Mouse (Mus musculus) midbrain, embryonic 14.5 days (tissue): ENCODE results near the gene 1700022I11Rik. TPM values are rescaled to one million over a fixed set of nuclear protein-coding genes. Genes with fewer than 3 reads are reported as not detected.

ENCODE experiments used
- ATAC-seq: fragments of 200-750 bp; cut with Nextera tagmentation; 2 replicates; pipeline ENCODE4 v1.8.0; 2017; ENCODE audit warnings: moderate number of reproducible peaks, moderate library complexity; ENCODE audit not compliant: low FRiP score, low TSS enrichment
- DNase-seq: peaks from one replicate; pipeline ENCODE4 v3.0.0-alpha.2; 2015
- H3K27ac ChIP-seq: fragments of 300-500 bp; sonication (generic); replicated peaks from 2 replicates; pipeline ENCODE4 v1.5.1; 2014; ENCODE audit warnings: mild to moderate bottlenecking, low read depth, low read length, moderate library complexity
- H3K27me3 ChIP-seq: fragments of 300-500 bp; sonication (generic); 2 replicates; pipeline ENCODE4 v1.6.1; 2014; ENCODE audit warnings: low read length, control low read depth, mixed read lengths; ENCODE audit not compliant: control insufficient read depth, insufficient read depth
- H3K36me3 ChIP-seq: fragments of 300-500 bp; sonication (generic); 2 replicates; pipeline ENCODE4 v1.6.1; 2014; ENCODE audit warnings: low read length, control low read depth; ENCODE audit not compliant: control insufficient read depth, insufficient read depth
- H3K4me1 ChIP-seq: fragments of 300-500 bp; sonication (generic); 2 replicates; pipeline ENCODE4 v1.6.1; 2014; ENCODE audit warnings: mild to moderate bottlenecking, antibody characterized with exemption, low read length, control low read depth; ENCODE audit not compliant: control insufficient read depth, insufficient read depth
- H3K4me2 ChIP-seq: fragments of 300-500 bp; sonication (generic); 2 replicates; pipeline ENCODE4 v1.6.1; 2014; ENCODE audit warnings: mild to moderate bottlenecking, low read length, moderate library complexity
- H3K4me3 ChIP-seq: fragments of 300-500 bp; sonication (generic); replicated peaks from 2 replicates; pipeline ENCODE4 v1.5.1; 2014; ENCODE audit warnings: low read depth, low read length
- H3K9ac ChIP-seq: fragments of 300-500 bp; sonication (generic); replicated peaks from 2 replicates; pipeline ENCODE4 v1.6.1; 2014; ENCODE audit warnings: mild to moderate bottlenecking, low read length, moderate library complexity
- H3K9me3 ChIP-seq: fragments of 300-500 bp; sonication (generic); 2 replicates; pipeline ENCODE4 v1.6.1; 2016; ENCODE audit warnings: low read length, control low read depth, mixed read lengths; ENCODE audit not compliant: control insufficient read depth
- WGBS: fragments of 180-500 bp; shearing (Covaris S2); extraction: QIAGEN DNeasy Blood & Tissue Kit; methylation state at CpG from one replicate; pipeline ENCODE4 v1.1.7; 2014; 5-methylcytosine and 5-hydroxymethylcytosine counted together
- polyA plus RNA-seq: library from polyadenylated mRNA; unstranded; fragments of >200 nt; fragmentation: Nextera tagmentation; extraction: Ambion mirVana; gene quantifications from 2 replicates; pipeline ENCODE4 v1.2.1, GENCODE M21; 2014

1700022I11Rik gene
- polyA plus RNA-seq, 1 experiment from 2014 or later: 0.80 TPM

GRCm38 (mm10) chr4:42946733-42947290 lies 22.6 kb upstream of the 1700022I11Rik start:
- no peaks in the 10 kb centered on the region for H3K27me3 ChIP-seq
- peak overlapping the region; percentile 27; the same call in 1 of the 2 replicates for H3K9ac ChIP-seq
- H3K27ac ChIP-seq: peak overlapping the region; percentile 96
- H3K4me1 ChIP-seq: peaks cover 45% of the 10 kb centered on the region
- no peaks in the 10 kb centered on the region for H3K9me3 ChIP-seq
- ATAC-seq (peak; percentile 60), DNase-seq (peak; percentile 94)
- peak overlapping the region; percentile 43 for H3K4me2 ChIP-seq
- 0 out of 2 replicates have a peak, but pooled peaks cover 2% of the 10 kb centered on the region for H3K36me3 ChIP-seq
- H3K4me3 ChIP-seq: no peak overlapping the region
- WGBS: 11% methylated on average over 10 of the region's 10 CpGs

GRCm38 (mm10) chr4:42948527-42948926 lies 20.9 kb upstream of the 1700022I11Rik start:
- H3K27ac ChIP-seq: peak overlapping the region; percentile 96
- no peak overlapping the region for H3K4me3 ChIP-seq
- DNase-seq (no peak), ATAC-seq (no peak)
- H3K4me2 ChIP-seq: no peak overlapping the region
- peaks cover 9% of the 10 kb centered on the region for H3K36me3 ChIP-seq
- no peaks in the 10 kb centered on the region for H3K27me3 ChIP-seq
- peaks cover 62% of the 10 kb centered on the region for H3K4me1 ChIP-seq
- H3K9me3 ChIP-seq: no peaks in the 10 kb centered on the region
- WGBS: 38% methylated on average over 13 of the region's 13 CpGs
- no peak overlapping the region for H3K9ac ChIP-seq

DNA sequence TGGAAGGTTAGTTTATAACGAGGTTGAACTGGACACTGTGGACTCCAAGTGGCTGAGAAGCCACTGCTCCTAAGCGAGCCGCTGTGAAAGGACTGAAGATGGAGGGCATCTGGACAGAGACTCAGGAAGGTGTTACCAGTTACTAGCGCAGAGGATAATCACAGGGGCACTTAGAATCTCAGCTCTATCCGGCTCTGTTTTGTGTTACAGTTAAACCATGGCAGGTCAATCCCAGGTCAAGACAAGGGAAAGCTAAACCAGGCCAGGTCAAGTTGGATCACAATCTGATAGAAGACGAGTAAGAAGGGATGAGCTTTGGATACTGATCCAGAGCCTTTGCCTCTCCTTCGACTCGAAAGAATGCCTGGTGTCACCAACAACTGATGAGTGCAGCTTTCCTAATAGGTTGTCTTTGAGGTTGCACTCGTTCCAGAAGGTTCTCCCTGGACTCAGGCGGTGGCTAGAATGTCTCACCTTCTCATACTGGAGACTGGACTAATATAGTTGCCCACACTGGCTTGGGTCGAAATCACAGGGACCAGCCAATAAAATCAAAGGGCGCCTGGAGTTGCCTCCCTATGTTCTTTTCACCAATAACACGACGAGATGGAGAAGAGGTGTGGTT lies 20.2 kb upstream of the 1700022I11Rik start:
- ATAC-seq (no peak), DNase-seq (no peak)
- 16% methylated on average over 14 of the region's 14 CpGs for WGBS
- no peaks in the 10 kb centered on the region for H3K27me3 ChIP-seq
- H3K4me1 ChIP-seq: peaks cover 68% of the 10 kb centered on the region
- no peak overlapping the region for H3K9ac ChIP-seq
- no peaks in the 10 kb centered on the region for H3K9me3 ChIP-seq
- peak overlapping the region; percentile 83 for H3K4me3 ChIP-seq
- peak overlapping the region; percentile 96 for H3K27ac ChIP-seq
- peak overlapping the region; percentile 99 for H3K4me2 ChIP-seq
- peaks cover 12% of the 10 kb centered on the region for H3K36me3 ChIP-seq

GRCm38 (mm10) chr4:42949676-42950051 lies 19.7 kb upstream of the 1700022I11Rik start, which contains the start of gene Dnajb5:
Dnajb5 (plus strand) TSS chr4:42949814.
- Histone ChIP-seq H3K4me2 (peak within 1 kb of the TSS; percentile 99), H3K9ac (peak within 1 kb of the TSS; percentile 98), H3K36me3 (peaks cover 12% of the 10 kb centered on the region), H3K27me3 (no peaks in the 10 kb centered on the region), H3K27ac (peak within 1 kb of the TSS; percentile 96), H3K4me1 (peaks cover 71% of the 10 kb centered on the region), H3K4me3 (peak within 1 kb of the TSS; percentile 83), H3K9me3 (no peaks in the 10 kb centered on the region)
- WGBS: under 1% methylated on average over 39 of the region's 39 CpGs
- ATAC-seq: peak; percentile 93
- peak; percentile 96 for DNase-seq

GRCm38 (mm10) chr4:42950065-42950558 lies 19.3 kb upstream of the 1700022I11Rik start:
- Histone ChIP-seq H3K9ac (peak overlapping the region; percentile 98), H3K4me3 (peak overlapping the region; percentile 83), H3K36me3 (peaks cover 14% of the 10 kb centered on the region), H3K27ac (peak overlapping the region; percentile 96), H3K9me3 (no peaks in the 10 kb centered on the region), H3K27me3 (no peaks in the 10 kb centered on the region), H3K4me1 (peaks cover 73% of the 10 kb centered on the region), H3K4me2 (peak overlapping the region; percentile 99)
- peak; percentile 93 for DNase-seq
- peak; percentile 64 for ATAC-seq
- under 1% methylated on average over 25 of the region's 27 CpGs for WGBS

DNA sequence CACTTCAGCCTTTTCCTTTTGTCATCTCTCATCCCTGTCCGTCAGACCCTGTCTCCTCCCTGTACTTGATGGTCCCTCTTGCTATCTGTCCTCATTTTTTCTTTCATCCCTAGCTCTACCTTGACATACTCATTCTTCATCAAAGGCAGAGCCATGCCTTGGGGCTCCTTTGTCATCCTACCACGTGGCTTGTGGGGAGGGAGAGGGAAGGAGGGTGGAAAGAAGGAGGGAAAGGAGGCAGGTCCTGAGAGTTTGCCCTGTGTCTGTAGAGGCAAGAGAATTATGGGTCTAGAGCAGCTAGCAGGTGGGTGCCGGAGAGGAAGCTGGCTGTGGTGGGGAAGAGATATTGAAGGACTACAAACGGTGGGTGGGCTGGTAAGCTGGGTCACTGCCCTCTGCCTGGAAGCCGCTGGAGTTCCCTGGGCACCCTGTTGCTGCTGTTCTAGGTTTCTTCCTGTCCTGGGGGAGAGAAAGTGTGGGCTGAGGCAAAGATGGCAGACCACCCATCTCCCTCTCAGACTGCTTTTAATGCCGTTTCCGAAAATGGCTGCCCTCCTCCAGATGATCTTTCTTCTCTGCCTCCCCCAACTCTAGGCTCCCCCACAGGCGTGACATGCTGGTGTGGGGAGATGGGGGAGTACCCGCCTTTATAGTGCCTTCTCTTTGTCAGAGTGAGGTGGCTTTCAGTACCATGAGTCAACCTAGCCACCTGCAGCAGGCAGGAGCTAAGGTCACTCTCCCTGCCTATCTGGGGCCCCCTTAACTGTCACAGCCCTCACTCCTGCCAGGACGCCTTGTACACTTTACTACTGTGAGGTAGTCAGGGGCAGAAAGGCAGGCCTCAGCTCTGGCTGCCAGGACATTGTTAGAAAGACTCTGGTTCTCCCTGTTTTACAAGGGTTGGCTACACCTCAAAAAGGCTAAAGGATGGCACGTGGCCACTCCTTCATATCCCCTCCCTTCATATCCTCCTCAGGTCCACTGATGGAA lies 17.9 kb upstream of the 1700022I11Rik start:
- Histone ChIP-seq H3K27me3 (no peaks in the 10 kb centered on the region), H3K9ac (peak overlapping the region; percentile 98), H3K4me1 (peaks cover 68% of the 10 kb centered on the region), H3K36me3 (peaks cover 24% of the 10 kb centered on the region), H3K4me3 (peak overlapping the region; percentile 83), H3K27ac (peak overlapping the region; percentile 96), H3K9me3 (no peaks in the 10 kb centered on the region), H3K4me2 (peak overlapping the region; percentile 99)
- WGBS: 54% methylated on average over 11 of the region's 11 CpGs
- DNase-seq (peak; percentile 70), ATAC-seq (no peak)

- H3K4me3 ChIP-seq: peak overlapping the region; percentile 83
- WGBS: 85% methylated on average over 7 of the region's 7 CpGs
- DNase-seq: no peak
- peaks cover 35% of the 10 kb centered on the region for H3K36me3 ChIP-seq
- peak overlapping the region; percentile 45; the same call in 1 of the 2 replicates for H3K9ac ChIP-seq
- H3K27ac ChIP-seq: peak overlapping the region; percentile 81
- ATAC-seq: no peak
- H3K9me3 ChIP-seq: no peaks in the 10 kb centered on the region
- peak overlapping the region; percentile 99 for H3K4me2 ChIP-seq
- no peaks in the 10 kb centered on the region for H3K27me3 ChIP-seq
- H3K4me1 ChIP-seq: peaks cover 57% of the 10 kb centered on the region
These were observed 16.8 kb upstream of the 1700022I11Rik start for GRCm38 (mm10) chr4:42952563-42952962.

DNA sequence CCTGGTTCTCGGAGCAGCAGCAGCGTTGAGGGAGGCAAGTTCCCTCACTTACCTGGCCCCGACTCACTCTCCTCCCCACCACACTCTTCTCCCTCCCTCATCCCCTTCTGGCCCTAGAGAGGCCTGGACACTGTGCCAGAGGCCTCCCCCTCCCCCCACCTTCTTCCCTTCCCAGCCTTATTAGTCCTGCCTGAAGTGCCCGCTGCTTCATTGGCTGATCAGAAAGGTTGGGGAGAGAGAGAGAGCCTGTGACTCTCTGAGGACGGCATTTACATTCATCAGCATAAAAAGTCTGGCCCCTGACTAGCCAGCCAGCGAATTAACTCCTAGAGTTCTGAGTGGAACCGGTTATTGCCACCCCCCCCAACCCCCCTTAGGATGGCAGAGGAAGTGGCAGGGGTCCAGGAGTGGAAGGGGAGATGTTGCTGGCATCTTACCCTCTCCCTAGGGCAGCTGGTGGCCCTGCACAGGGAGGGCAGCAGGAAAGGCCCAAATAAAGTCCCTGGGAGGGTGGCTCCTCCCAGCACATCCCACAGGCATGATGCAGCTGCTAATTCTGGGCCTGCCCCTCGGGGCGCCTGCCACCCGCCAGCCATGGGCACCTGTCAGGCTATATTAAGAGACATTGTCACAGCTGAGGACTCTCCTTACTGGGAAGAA lies 15.8 kb upstream of the 1700022I11Rik start:
- ATAC-seq (peak; percentile 21; the same call in 1 of the 2 replicates), DNase-seq (peak; percentile 78)
- Histone ChIP-seq H3K9me3 (no peaks in the 10 kb centered on the region), H3K4me2 (peak overlapping the region; percentile 99), H3K27me3 (no peaks in the 10 kb centered on the region), H3K9ac (peak overlapping the region; percentile 45; the same call in 1 of the 2 replicates), H3K36me3 (peaks cover 45% of the 10 kb centered on the region), H3K4me3 (peak overlapping the region; percentile 83), H3K4me1 (peaks cover 47% of the 10 kb centered on the region), H3K27ac (peak overlapping the region; percentile 81)
- 9% methylated on average over 10 of the region's 10 CpGs for WGBS
